Mouse (Mus musculus) neural tube, embryonic 14.5 days (tissue): Measurements from ENCODE around the gene Aprt. TPM values are rescaled to one million over a fixed set of nuclear protein-coding genes. Genes with fewer than 3 reads are reported as not detected.

ENCODE experiments used
- ATAC-seq: fragments of 200-750 bp; cut with Nextera tagmentation; 2 replicates; pipeline ENCODE4 v1.8.0; 2017; ENCODE audit warnings: low read depth, mild to moderate bottlenecking, moderate TSS enrichment, moderate library complexity
- H3K27ac ChIP-seq: fragments of 300-500 bp; sonication (generic); 2 replicates; pipeline ENCODE4 v1.5.1; 2014; ENCODE audit warnings: low read depth, mild to moderate bottlenecking, control low read depth, low read length, moderate library complexity, mixed read lengths
- H3K27me3 ChIP-seq: fragments of 300-500 bp; sonication (generic); 2 replicates; pipeline ENCODE4 v1.6.1; 2014; ENCODE audit warnings: low read length; ENCODE audit not compliant: control insufficient read depth, insufficient read depth
- H3K36me3 ChIP-seq: fragments of 300-500 bp; sonication (generic); 2 replicates; pipeline ENCODE4 v1.6.1; 2014; ENCODE audit warnings: low read length, mixed read lengths; ENCODE audit not compliant: control insufficient read depth, insufficient read depth
- H3K4me1 ChIP-seq: fragments of 300-500 bp; sonication (generic); 2 replicates; pipeline ENCODE4 v1.6.1; 2014; ENCODE audit warnings: low read length; ENCODE audit not compliant: control insufficient read depth, insufficient read depth
- H3K4me2 ChIP-seq: fragments of 300-500 bp; sonication (generic); 2 replicates; pipeline ENCODE4 v1.6.1; 2014; ENCODE audit warnings: mild to moderate bottlenecking, low read depth, low read length, control low read depth
- H3K4me3 ChIP-seq: fragments of 300-500 bp; sonication (generic); 2 replicates; pipeline ENCODE4 v1.5.1; 2014; ENCODE audit warnings: low read depth, low read length, control low read depth, mixed read lengths
- H3K9ac ChIP-seq: fragments of 300-500 bp; sonication (generic); replicated peaks from 2 replicates; pipeline ENCODE4 v1.6.1; 2014; ENCODE audit warnings: low read depth, mild to moderate bottlenecking, control low read depth, low read length, mixed read lengths
- H3K9me3 ChIP-seq: fragments of 300-500 bp; sonication (generic); 2 replicates; pipeline ENCODE4 v1.6.1; 2016; ENCODE audit warnings: low read length; ENCODE audit not compliant: control insufficient read depth
- WGBS: fragments of 180-500 bp; shearing (Covaris S2); extraction: QIAGEN DNeasy Blood & Tissue Kit; methylation state at CpG from one replicate; pipeline ENCODE4 v1.1.7; 2014; 5-methylcytosine and 5-hydroxymethylcytosine counted together
- polyA plus RNA-seq: library from polyadenylated mRNA; unstranded; fragments of >200 nt; fragmentation: Nextera tagmentation; extraction: Ambion mirVana; gene quantifications from 2 replicates; pipeline ENCODE4 v1.2.1, GENCODE M21; 2014

The Aprt gene
- polyA plus RNA-seq, 1 experiment from 2014 or later, result 179 TPM

DNA sequence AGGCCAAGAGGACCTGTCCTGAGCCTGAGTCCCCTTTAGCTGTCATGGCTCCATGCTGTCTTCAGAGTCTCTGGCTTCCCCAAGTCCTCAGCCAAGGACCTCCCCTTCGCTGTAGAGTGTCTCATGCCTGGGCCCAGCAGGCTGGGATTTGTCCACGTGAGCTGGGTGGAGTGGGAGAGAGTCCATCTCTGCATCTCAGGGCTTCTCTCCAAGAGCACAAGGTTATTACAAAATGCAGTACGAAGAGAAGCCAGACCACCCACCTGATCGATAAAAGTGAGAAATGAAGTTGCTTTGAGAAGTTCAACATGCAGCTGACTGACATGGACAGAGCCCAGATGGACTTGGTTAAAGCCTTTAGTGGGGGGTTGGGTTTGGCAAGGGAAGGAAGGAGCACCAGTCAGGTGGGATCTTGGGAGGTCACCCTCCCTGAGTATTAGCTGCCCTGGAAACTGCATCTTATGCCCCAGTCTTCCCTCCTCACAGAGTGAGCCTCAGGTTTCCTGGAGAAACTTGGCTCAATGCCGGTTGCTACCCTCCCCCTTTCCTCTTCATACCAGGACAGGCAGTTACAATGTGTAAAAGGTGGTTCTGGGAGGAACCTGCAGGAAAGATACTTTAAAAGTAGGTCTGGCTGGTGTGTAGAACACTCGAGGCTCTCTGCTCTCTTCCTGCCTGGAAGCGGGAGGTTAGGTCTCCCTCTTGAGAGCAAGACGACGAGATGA lies 39.6 kb upstream of the Aprt start:
- WGBS, result 78% methylated on average over 9 of the region's 9 CpGs
- no peak overlapping the region for H3K27ac ChIP-seq
- ATAC-seq, result no peak
- no peak overlapping the region for H3K4me2 ChIP-seq
- no peaks in the 10 kb centered on the region for H3K27me3 ChIP-seq
- no peaks in the 10 kb centered on the region for H3K9me3 ChIP-seq
- H3K4me3 ChIP-seq, result no peak overlapping the region
- H3K36me3 ChIP-seq, result no peaks in the 10 kb centered on the region
- H3K9ac ChIP-seq, result no peak overlapping the region
- H3K4me1 ChIP-seq, result peaks cover 14% of the 10 kb centered on the region

DNA sequence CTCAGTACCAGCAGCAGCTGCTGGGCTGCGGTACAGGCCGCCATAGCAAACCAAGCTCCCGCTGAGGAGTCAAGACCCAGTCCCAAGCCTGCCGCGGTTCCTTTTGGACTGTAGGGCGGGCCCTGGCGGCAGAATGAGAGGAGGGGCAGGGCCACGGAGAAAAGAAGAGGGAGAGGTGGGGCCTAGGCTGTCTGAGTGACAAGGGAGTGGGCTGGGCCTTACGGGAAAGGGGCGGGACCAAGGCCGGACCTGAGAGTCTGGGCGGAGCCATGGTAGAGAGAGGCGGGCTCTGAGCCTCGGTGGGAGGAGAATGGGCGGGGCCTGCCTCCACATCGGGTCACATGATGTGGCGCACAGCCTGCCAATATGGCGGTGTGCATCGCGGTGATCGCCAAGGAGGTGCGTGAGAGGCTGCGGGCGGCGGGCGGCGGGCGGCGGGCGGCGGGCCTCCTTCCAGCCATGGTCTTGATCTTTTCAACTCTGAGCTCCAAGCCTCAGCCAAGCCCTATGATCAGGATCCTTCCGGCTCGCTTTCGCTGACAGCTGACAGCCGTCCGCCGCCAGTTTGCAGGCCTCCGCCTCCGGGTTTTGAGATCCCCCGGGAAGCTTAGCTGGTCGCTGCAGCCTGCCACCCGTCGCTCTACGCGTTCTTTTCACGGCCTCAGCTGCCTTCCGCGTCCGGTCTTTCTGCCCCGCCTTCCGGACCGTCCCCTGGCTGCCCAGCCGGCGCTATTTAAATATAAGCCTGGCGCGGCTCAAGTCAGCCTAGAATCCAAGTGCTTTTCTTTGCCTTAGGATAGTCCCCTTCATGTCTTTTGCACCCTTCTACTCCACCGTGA lies 34.8 kb upstream of the Aprt start, which contains the start of the genes Galns and Trappc2l:
Gene Galns (minus strand): TSS at position 169 of the 839 bp plus-strand sequence.
Gene Trappc2l (plus strand): TSS at position 346 of the 839 bp plus-strand sequence.
- no peaks in the 10 kb centered on the region for H3K36me3 ChIP-seq
- H3K27me3 ChIP-seq, result no peaks in the 10 kb centered on the region
- peak within 1 kb of the TSS; percentile 88 for H3K4me2 ChIP-seq
- peak within 1 kb of the TSS; percentile 72 for H3K9ac ChIP-seq
- peak within 1 kb of the TSS; percentile 82 for H3K27ac ChIP-seq
- peak within 1 kb of the TSS; percentile 67 for H3K4me3 ChIP-seq
- peak; percentile 97 for ATAC-seq
- H3K4me1 ChIP-seq, result peaks cover 12% of the 10 kb centered on the region
- under 1% methylated on average over 56 of the region's 57 CpGs for WGBS
- no peaks in the 10 kb centered on the region for H3K9me3 ChIP-seq

- Histone ChIP-seq H3K9me3 (no peaks in the 10 kb centered on the region), H3K27me3 (no peaks in the 10 kb centered on the region), H3K4me1 (peaks cover 12% of the 10 kb centered on the region), H3K9ac (peak overlapping the region; percentile 63), H3K27ac (peak overlapping the region; percentile 64), H3K4me2 (peak overlapping the region; percentile 88), H3K4me3 (peak overlapping the region; percentile 67), H3K36me3 (no peaks in the 10 kb centered on the region)
- 0 out of 2 replicates have a peak, but pooled peaks have one; percentile 1 for ATAC-seq
- WGBS, result under 1% methylated on average over 20 of the region's 20 CpGs
These were observed 34.0 kb upstream of the Aprt start for GRCm38 (mm10) chr8:122610612-122611277.

DNA sequence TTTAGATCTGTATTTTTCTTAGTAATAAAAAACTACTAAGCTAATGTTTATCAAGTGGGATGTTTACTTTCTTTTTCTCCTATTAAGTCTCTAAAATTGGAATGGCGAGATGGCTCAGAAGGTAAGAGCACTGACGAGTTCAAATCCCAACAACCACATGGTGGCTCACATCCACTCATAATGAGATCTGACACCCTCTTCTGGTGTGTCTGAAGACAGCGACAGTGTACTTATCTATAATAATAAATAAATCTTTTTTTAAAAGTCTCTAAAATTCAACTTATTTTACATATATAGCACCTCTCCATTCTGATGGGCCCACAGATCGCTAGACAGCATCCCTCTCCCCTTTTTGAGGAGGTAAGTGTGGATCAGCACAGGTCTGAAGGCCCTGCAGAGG lies 33.5 kb upstream of the Aprt start:
- no peaks in the 10 kb centered on the region for H3K9me3 ChIP-seq
- no peak overlapping the region for H3K4me3 ChIP-seq
- 0 out of 2 replicates have a peak overlapping the region, but pooled peaks have one; percentile 88 for H3K4me2 ChIP-seq
- WGBS, result 67% methylated on average over 4 of the region's 4 CpGs
- peaks cover 12% of the 10 kb centered on the region for H3K4me1 ChIP-seq
- no peaks in the 10 kb centered on the region for H3K27me3 ChIP-seq
- no peaks in the 10 kb centered on the region for H3K36me3 ChIP-seq
- no peak overlapping the region for H3K9ac ChIP-seq
- ATAC-seq, result no peak
- H3K27ac ChIP-seq, result no peak overlapping the region

DNA sequence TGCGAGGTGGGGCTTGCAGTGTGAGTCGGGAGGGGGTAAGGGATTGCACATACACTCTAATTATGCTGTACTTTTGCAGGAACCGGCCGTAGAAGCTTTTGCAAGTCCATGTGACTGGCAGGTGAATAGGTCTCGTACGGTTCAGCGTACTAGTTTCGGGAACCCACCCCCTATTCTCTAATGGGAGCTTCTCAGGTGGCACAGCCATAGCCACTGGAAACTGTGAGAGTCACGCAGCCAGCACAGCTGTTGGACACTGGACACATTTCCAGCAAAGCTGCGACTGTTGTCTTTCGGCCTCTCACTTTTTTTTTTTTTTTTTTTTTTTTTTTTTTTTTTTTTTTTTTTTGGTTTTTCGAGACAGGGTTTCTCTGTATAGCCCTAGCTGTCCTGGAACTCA lies 30.1 kb upstream of the Aprt start:
- 93% methylated on average over 11 of the region's 12 CpGs for WGBS
- Histone ChIP-seq H3K27ac (no peak overlapping the region), H3K27me3 (no peaks in the 10 kb centered on the region), H3K4me1 (peaks cover 3% of the 10 kb centered on the region; the same call in 1 of the 2 replicates), H3K36me3 (no peaks in the 10 kb centered on the region), H3K4me3 (no peak overlapping the region), H3K9me3 (no peaks in the 10 kb centered on the region), H3K9ac (no peak overlapping the region), H3K4me2 (no peak overlapping the region)
- no peak for ATAC-seq

DNA sequence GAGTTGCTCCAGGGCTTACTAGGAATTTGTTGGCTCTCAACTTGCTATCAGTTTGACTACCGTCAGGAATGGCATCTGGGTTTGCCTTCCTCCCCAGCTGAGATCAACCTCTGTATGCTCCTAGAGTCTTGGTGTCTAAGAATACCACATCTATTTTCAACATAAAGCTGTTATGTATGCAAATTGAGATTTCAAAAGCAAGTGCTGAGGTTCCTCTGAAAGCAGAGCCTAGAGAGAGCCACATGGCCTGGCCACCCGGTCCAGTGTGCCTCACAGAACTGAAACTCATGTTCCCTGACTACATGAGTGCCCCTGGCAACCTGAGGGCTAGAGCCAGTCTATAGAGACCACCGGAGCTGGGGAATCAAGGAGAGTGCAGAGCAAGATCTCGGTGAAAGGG lies 28.7 kb upstream of the Aprt start:
- no peak overlapping the region for H3K9ac ChIP-seq
- no peaks in the 10 kb centered on the region for H3K27me3 ChIP-seq
- 85% methylated on average over 4 of the region's 4 CpGs for WGBS
- no peaks in the 10 kb centered on the region for H3K9me3 ChIP-seq
- H3K4me3 ChIP-seq, result no peak overlapping the region
- no peaks in the 10 kb centered on the region; the same call in 1 of the 2 replicates for H3K4me1 ChIP-seq
- no peak overlapping the region for H3K4me2 ChIP-seq
- no peak overlapping the region for H3K27ac ChIP-seq
- ATAC-seq, result no peak
- H3K36me3 ChIP-seq, result no peaks in the 10 kb centered on the region

DNA sequence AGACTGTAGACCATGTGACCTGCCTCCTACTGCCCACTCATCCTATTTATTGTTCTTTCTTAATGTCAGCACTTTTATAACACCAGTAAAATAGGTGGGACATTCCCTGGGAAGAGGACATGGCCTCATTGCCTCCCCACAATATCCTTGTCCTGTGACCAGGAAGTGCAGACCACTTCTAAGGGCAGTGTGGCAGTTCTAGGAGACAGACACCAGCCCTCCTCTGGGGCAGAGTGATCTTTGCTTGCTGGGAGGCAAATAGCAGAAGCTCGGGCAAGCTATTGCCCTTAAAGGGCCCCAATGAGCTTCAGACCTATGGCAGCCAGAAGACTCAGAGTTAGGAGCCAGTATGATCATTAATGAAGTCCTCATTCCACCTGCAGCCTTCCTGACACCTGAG lies 27.9 kb upstream of the Aprt start:
- Histone ChIP-seq H3K27ac (no peak overlapping the region), H3K9me3 (no peaks in the 10 kb centered on the region), H3K36me3 (no peaks in the 10 kb centered on the region), H3K4me3 (no peak overlapping the region), H3K4me2 (no peak overlapping the region), H3K4me1 (no peaks in the 10 kb centered on the region), H3K27me3 (no peaks in the 10 kb centered on the region), H3K9ac (no peak overlapping the region)
- 25% methylated on average over 1 of the region's 1 CpGs for WGBS
- no peak for ATAC-seq

DNA sequence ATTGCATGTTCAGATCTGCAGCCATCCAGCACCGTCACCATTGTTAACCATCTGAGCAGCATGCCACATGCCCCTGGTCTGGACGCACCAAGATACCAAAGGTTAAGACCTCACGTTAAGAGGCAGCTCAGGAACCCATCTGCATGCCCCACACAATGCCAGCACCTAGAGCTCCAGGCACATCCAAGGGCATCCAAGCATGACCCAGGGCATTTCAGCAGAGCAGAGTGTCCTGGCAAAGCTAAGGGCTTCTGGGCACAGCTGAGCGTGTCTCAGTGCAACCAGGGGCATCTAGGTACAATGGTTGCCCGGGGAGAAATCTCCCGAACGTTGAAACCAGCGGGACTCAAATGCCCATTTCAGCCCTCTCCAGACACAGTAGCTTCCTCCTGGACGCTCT lies 24.0 kb upstream of the Aprt start:
- no peaks in the 10 kb centered on the region for H3K4me1 ChIP-seq
- ATAC-seq, result no peak
- 84% methylated on average over 9 of the region's 9 CpGs for WGBS

More for the DNA sequence above, 24.0 kb upstream of the Aprt start:
- Histone ChIP-seq H3K4me3 (no peak overlapping the region), H3K9ac (no peak overlapping the region), H3K36me3 (no peaks in the 10 kb centered on the region), H3K27me3 (no peaks in the 10 kb centered on the region), H3K27ac (no peak overlapping the region), H3K9me3 (no peaks in the 10 kb centered on the region), H3K4me2 (no peak overlapping the region)
